Mouse (Mus musculus) forebrain, embryonic 14.5 days (tissue): ENCODE measurements around the gene Foxn3. TPM values are rescaled to one million over a fixed set of nuclear protein-coding genes. Genes with fewer than 3 reads are reported as not detected.
A peak's percentile ranks its signal among the peaks of the same experiment; 100 is the strongest.

Experiments
- ATAC-seq: fragments of 200-750 bp; cut with Nextera tagmentation; 2 replicates; pipeline ENCODE4 v1.8.0; 2017; ENCODE audit warnings: mild to moderate bottlenecking, moderate library complexity
- DNase-seq: peaks from one replicate; pipeline ENCODE4 v3.0.0-alpha.2; 2015; ENCODE audit warnings: low spot score
- H3K27ac ChIP-seq: fragments of 300-500 bp; sonication (generic); 2 replicates; pipeline ENCODE4 v1.5.1; 2014; ENCODE audit warnings: low read depth, mild to moderate bottlenecking, control low read depth, low read length, moderate library complexity
- H3K27me3 ChIP-seq: fragments of 300-500 bp; sonication (generic); replicated peaks from 2 replicates; pipeline ENCODE4 v1.6.1; 2014; ENCODE audit warnings: low read length, control low read depth, mixed read lengths; ENCODE audit not compliant: control insufficient read depth, insufficient read depth
- H3K36me3 ChIP-seq: fragments of 300-500 bp; sonication (generic); 2 replicates; pipeline ENCODE4 v1.6.1; 2014; ENCODE audit warnings: low read length, control low read depth; ENCODE audit not compliant: control insufficient read depth, insufficient read depth
- H3K4me1 ChIP-seq: fragments of 300-500 bp; sonication (generic); 2 replicates; pipeline ENCODE4 v1.6.1; 2014; ENCODE audit warnings: antibody characterized with exemption, low read length, control low read depth; ENCODE audit not compliant: control insufficient read depth, insufficient read depth
- H3K4me2 ChIP-seq: fragments of 300-500 bp; sonication (generic); 2 replicates; pipeline ENCODE4 v1.6.1; 2014; ENCODE audit warnings: mild to moderate bottlenecking, control low read depth, low read length
- H3K4me3 ChIP-seq: fragments of 300-500 bp; sonication (generic); 2 replicates; pipeline ENCODE4 v1.5.1; 2014; ENCODE audit warnings: low read depth, low read length, control low read depth
- H3K9ac ChIP-seq: fragments of 300-500 bp; sonication (generic); 2 replicates; pipeline ENCODE4 v1.6.1; 2014; ENCODE audit warnings: mild to moderate bottlenecking, low read length, control low read depth, moderate library complexity
- H3K9me3 ChIP-seq: fragments of 300-500 bp; sonication (generic); replicated peaks from 2 replicates; pipeline ENCODE4 v1.6.1; 2016; ENCODE audit warnings: low read length, control low read depth, mixed read lengths; ENCODE audit not compliant: control insufficient read depth
- WGBS: fragments of 180-500 bp; shearing (Covaris S2); extraction: QIAGEN DNeasy Blood & Tissue Kit; methylation state at CpG from one replicate; pipeline ENCODE4 v1.1.7; 2014; 5-methylcytosine and 5-hydroxymethylcytosine counted together
- polyA plus RNA-seq: library from polyadenylated mRNA; unstranded; fragments of >200 nt; fragmentation: Nextera tagmentation; extraction: Ambion mirVana; gene quantifications from 2 replicates; pipeline ENCODE4 v1.2.1, GENCODE M21; 2014

Gene Foxn3
- polyA plus RNA-seq, 1 experiment from 2014 or later = 61.6 TPM

- DNase-seq (no peak), ATAC-seq (no peak)
- H3K4me2 ChIP-seq = no peak overlapping the region
- peaks cover 47% of the 10 kb centered on the region for H3K4me1 ChIP-seq
- no peaks in the 10 kb centered on the region for H3K36me3 ChIP-seq
- no peak overlapping the region for H3K4me3 ChIP-seq
- no peaks in the 10 kb centered on the region for H3K27me3 ChIP-seq
- peak overlapping the region; percentile 70; the same call in 1 of the 2 replicates for H3K27ac ChIP-seq
- no peak overlapping the region for H3K9ac ChIP-seq
- H3K9me3 ChIP-seq = no peaks in the 10 kb centered on the region
- WGBS = 69% methylated on average over 11 of the region's 11 CpGs
Observed at GRCm38 (mm10) chr12:99308541-99309089, 254.8 kb downstream of the Foxn3 start.

- ATAC-seq = peak; percentile 24; the same call in 1 of the 2 replicates
- H3K9me3 ChIP-seq = no peaks in the 10 kb centered on the region
- peak; percentile 46 for DNase-seq
- WGBS = 52% methylated on average over 6 of the region's 6 CpGs
- no peak overlapping the region for H3K4me3 ChIP-seq
- no peaks in the 10 kb centered on the region for H3K27me3 ChIP-seq
- no peak overlapping the region for H3K4me2 ChIP-seq
- no peak overlapping the region for H3K9ac ChIP-seq
- H3K36me3 ChIP-seq = no peaks in the 10 kb centered on the region
- peaks cover 47% of the 10 kb centered on the region for H3K4me1 ChIP-seq
- peak overlapping the region; percentile 76 for H3K27ac ChIP-seq
Observed at GRCm38 (mm10) chr12:99306536-99307204, 256.7 kb downstream of the Foxn3 start.

- 52% methylated on average over 14 of the region's 14 CpGs for WGBS
- H3K9ac ChIP-seq = no peak overlapping the region
- H3K27me3 ChIP-seq = no peaks in the 10 kb centered on the region
- no peaks in the 10 kb centered on the region for H3K36me3 ChIP-seq
- no peak overlapping the region for H3K4me3 ChIP-seq
- DNase-seq (peak; percentile 41), ATAC-seq (peak; percentile 13; the same call in 1 of the 2 replicates)
- H3K4me2 ChIP-seq = no peak overlapping the region
- peak overlapping the region; percentile 76 for H3K27ac ChIP-seq
- peaks cover 42% of the 10 kb centered on the region for H3K4me1 ChIP-seq
- no peaks in the 10 kb centered on the region for H3K9me3 ChIP-seq
Observed at GRCm38 (mm10) chr12:99305784-99306535, 257.4 kb downstream of the Foxn3 start.

GRCm38 (mm10) chr12:99305324-99305723, 258.1 kb downstream of the Foxn3 start:
- Histone ChIP-seq H3K36me3 (no peaks in the 10 kb centered on the region), H3K4me3 (no peak overlapping the region), H3K4me1 (peaks cover 42% of the 10 kb centered on the region), H3K27ac (peak overlapping the region; percentile 76; the same call in 1 of the 2 replicates), H3K9me3 (no peaks in the 10 kb centered on the region), H3K27me3 (no peaks in the 10 kb centered on the region), H3K4me2 (no peak overlapping the region), H3K9ac (no peak overlapping the region)
- 38% methylated on average over 2 of the region's 2 CpGs for WGBS
- ATAC-seq = peak; percentile 38; the same call in 1 of the 2 replicates
- peak; percentile 37 for DNase-seq

GRCm38 (mm10) chr12:99304056-99304455, 259.3 kb downstream of the Foxn3 start:
- Histone ChIP-seq H3K27ac (no peak overlapping the region; the same call in 1 of the 2 replicates), H3K9ac (no peak overlapping the region), H3K9me3 (no peaks in the 10 kb centered on the region), H3K4me1 (peaks cover 52% of the 10 kb centered on the region), H3K4me2 (no peak overlapping the region), H3K36me3 (no peaks in the 10 kb centered on the region), H3K4me3 (no peak overlapping the region), H3K27me3 (no peaks in the 10 kb centered on the region)
- ATAC-seq (no peak), DNase-seq (no peak)
- WGBS = 76% methylated on average over 5 of the region's 5 CpGs

GRCm38 (mm10) chr12:99303581-99303980, 259.8 kb downstream of the Foxn3 start:
- Histone ChIP-seq H3K9me3 (no peaks in the 10 kb centered on the region), H3K27me3 (no peaks in the 10 kb centered on the region), H3K4me2 (no peak overlapping the region), H3K4me1 (peaks cover 57% of the 10 kb centered on the region), H3K4me3 (no peak overlapping the region), H3K27ac (peak overlapping the region; percentile 1; the same call in 1 of the 2 replicates), H3K9ac (no peak overlapping the region), H3K36me3 (no peaks in the 10 kb centered on the region)
- ATAC-seq = no peak
- no peak for DNase-seq
- WGBS = 27% methylated on average over 6 of the region's 6 CpGs

GRCm38 (mm10) chr12:99299900-99300299, 263.5 kb downstream of the Foxn3 start:
- DNase-seq = peak; percentile 69
- no peaks in the 10 kb centered on the region for H3K9me3 ChIP-seq
- WGBS = 9% methylated on average over 4 of the region's 4 CpGs
- peaks cover 32% of the 10 kb centered on the region for H3K4me1 ChIP-seq
- peak overlapping the region; percentile 52; the same call in 1 of the 2 replicates for H3K27ac ChIP-seq
- H3K27me3 ChIP-seq = no peaks in the 10 kb centered on the region
- no peak overlapping the region for H3K9ac ChIP-seq
- ATAC-seq = peak; percentile 76
- no peak overlapping the region for H3K4me3 ChIP-seq
- H3K4me2 ChIP-seq = 0 out of 2 replicates have a peak overlapping the region, but pooled peaks have one; percentile 10
- no peaks in the 10 kb centered on the region for H3K36me3 ChIP-seq

- Histone ChIP-seq H3K4me2 (no peak overlapping the region), H3K9me3 (no peaks in the 10 kb centered on the region), H3K36me3 (no peaks in the 10 kb centered on the region), H3K9ac (peak overlapping the region; percentile 29; the same call in 1 of the 2 replicates), H3K27me3 (no peaks in the 10 kb centered on the region), H3K4me3 (no peak overlapping the region), H3K4me1 (peaks cover 34% of the 10 kb centered on the region), H3K27ac (peak overlapping the region; percentile 74)
- WGBS = 16% methylated on average over 12 of the region's 12 CpGs
- DNase-seq = peak; percentile 44
- ATAC-seq = peak; percentile 13; the same call in 1 of the 2 replicates
Observed at GRCm38 (mm10) chr12:99298851-99299600, 264.4 kb downstream of the Foxn3 start.
